Mouse (Mus musculus) gastrocnemius, adult 8-10 months (tissue): ENCODE results near the gene Bcl9. TPM values are rescaled to one million over a fixed set of nuclear protein-coding genes. Genes with fewer than 3 reads are reported as not detected.

Experiments used
- DNase-seq, 2 experiments: peaks; one replicate each; pipeline ENCODE4 v3.0.0; 2022; ENCODE audit warnings: low spot score in 2 of 2
- total RNA-seq, 4 experiments: library from RNA; stranded (reverse); gene quantifications; 2 replicates each; pipeline ENCODE4 v1.2.4; 2022

Gene Bcl9
- 1 to 10 TPM; 1.9 to 4.9 (median 3.6) TPM for total RNA-seq

- DNase-seq: peak; percentile 65
Observed at GRCm38 (mm10) chr3:97297553-97298432, at the start of gene Bcl9. Bcl9 (minus strand) TSS chr3:97297917.

GRCm38 (mm10) chr3:97339193-97339576 lies 41.5 kb upstream of the Bcl9 start:
- no peak for DNase-seq

- DNase-seq: peak; percentile 67 to 72
Observed at GRCm38 (mm10) chr3:97338522-97339192, 40.9 kb upstream of the Bcl9 start.

GRCm38 (mm10) chr3:97337306-97337705 lies 39.6 kb upstream of the Bcl9 start:
- DNase-seq: no peak

- no peak for DNase-seq
Observed at GRCm38 (mm10) chr3:97336331-97336730, 38.6 kb upstream of the Bcl9 start.

- DNase-seq: no peak
Observed at GRCm38 (mm10) chr3:97334618-97335017, 36.9 kb upstream of the Bcl9 start.

- no peak for DNase-seq
Observed at GRCm38 (mm10) chr3:97332172-97332571, 34.5 kb upstream of the Bcl9 start.

- DNase-seq: no peak
Observed at GRCm38 (mm10) chr3:97327809-97328208, 30.1 kb upstream of the Bcl9 start.

GRCm38 (mm10) chr3:97327356-97327755 lies 29.6 kb upstream of the Bcl9 start:
- no peak for DNase-seq

GRCm38 (mm10) chr3:97325621-97326345 lies 28.1 kb upstream of the Bcl9 start:
- no peak for DNase-seq

- no peak for DNase-seq
Observed at GRCm38 (mm10) chr3:97324046-97324445, 26.3 kb upstream of the Bcl9 start.

GRCm38 (mm10) chr3:97317302-97317701 lies 19.6 kb upstream of the Bcl9 start:
- DNase-seq: no peak

- no peak for DNase-seq
Observed at GRCm38 (mm10) chr3:97313431-97313830, 15.7 kb upstream of the Bcl9 start.

- peak; percentile 11 to 20 for DNase-seq
Observed at GRCm38 (mm10) chr3:97311998-97312397, 14.3 kb upstream of the Bcl9 start.

GRCm38 (mm10) chr3:97309748-97310536 lies 12.2 kb upstream of the Bcl9 start:
- DNase-seq: no peak

GRCm38 (mm10) chr3:97308440-97308839 lies 10.7 kb upstream of the Bcl9 start:
- no peak for DNase-seq

- no peak for DNase-seq
Observed at GRCm38 (mm10) chr3:97305907-97306306, 8.2 kb upstream of the Bcl9 start.

GRCm38 (mm10) chr3:97301586-97301985 lies 3.9 kb upstream of the Bcl9 start:
- DNase-seq: no peak

GRCm38 (mm10) chr3:97300370-97300769 lies 2.7 kb upstream of the Bcl9 start:
- DNase-seq: no peak

GRCm38 (mm10) chr3:97299885-97300284 lies 2.2 kb upstream of the Bcl9 start:
- no peak for DNase-seq

GRCm38 (mm10) chr3:97298856-97299465 lies 1.2 kb upstream of the Bcl9 start:
- DNase-seq: no peak
